Mouse (Mus musculus): ENCODE results near the gene Ldhb. TPM values are rescaled to one million over a fixed set of nuclear protein-coding genes. Genes with fewer than 3 reads are reported as not detected.

The Ldhb gene
- total and polyA plus RNA-seq, 3 experiments = 2,197 to 3,232 (median 2,754) TPM

- H3K27ac ChIP-seq = no peak overlapping the region
- WGBS = 76% methylated on average over 2 of the region's 2 CpGs
- no peaks in the 10 kb centered on the region for H3K27me3 ChIP-seq (ENCODE audit: control insufficient read depth, insufficient read depth, low read length)
- intact Hi-C loops (cut with DNase I) = no loop called here
- H3K36me3 ChIP-seq (ENCODE audit: control insufficient read depth, insufficient read depth, low read length) = no peaks in the 10 kb centered on the region
- no peaks in the 10 kb centered on the region for H3K4me1 ChIP-seq (ENCODE audit: control insufficient read depth, insufficient read depth, low read length)
- H3K79me2 ChIP-seq (replicated peaks; ENCODE audit: control insufficient read depth, insufficient read depth, low read length) = no peaks in the 10 kb centered on the region
- no peak overlapping the region for H3K4me3 ChIP-seq
- DNase-seq = no peak
- H3K9ac ChIP-seq (ENCODE audit: low read depth, low read length) = no peak overlapping the region
- TF ChIP-seq POLR2A (IDR thresholded peaks at IDR 0.05; ENCODE audit: insufficient read depth, low read depth, low read length) (no peak), EP300 (IDR thresholded peaks at IDR 0.05; ENCODE audit: insufficient read depth, low read depth, low read length) (no peak)
Measured at GRCm38 (mm10) chr6:142453311-142453710, 54.4 kb downstream of the Ldhb start.

- TF ChIP-seq CTCF (IDR thresholded peaks at IDR 0.05) (no peak), EP300 (IDR thresholded peaks at IDR 0.05; ENCODE audit: insufficient read depth, low read depth, low read length) (no peak), POLR2A (IDR thresholded peaks at IDR 0.05; ENCODE audit: insufficient read depth, low read depth, low read length) (no peak)
- 35% methylated on average over 12 of the region's 12 CpGs for WGBS
- no peak for DNase-seq
Measured at GRCm38 (mm10) chr6:142451381-142451780, 56.4 kb downstream of the Ldhb start.

More at GRCm38 (mm10) chr6:142451381-142451780, 56.4 kb downstream of the Ldhb start:
- no peak overlapping the region for H3K4me3 ChIP-seq
- intact Hi-C loops (cut with DNase I) = no loop called here
- no peaks in the 10 kb centered on the region for H3K79me2 ChIP-seq (replicated peaks; ENCODE audit: control insufficient read depth, insufficient read depth, low read length)
- H3K4me1 ChIP-seq (ENCODE audit: control insufficient read depth, insufficient read depth, low read length) = no peaks in the 10 kb centered on the region
- H3K36me3 ChIP-seq (ENCODE audit: control insufficient read depth, insufficient read depth, low read length) = no peaks in the 10 kb centered on the region
- H3K27me3 ChIP-seq (ENCODE audit: control insufficient read depth, insufficient read depth, low read length) = no peaks in the 10 kb centered on the region
- no peak overlapping the region for H3K9ac ChIP-seq (ENCODE audit: low read depth, low read length)
- no peak overlapping the region for H3K27ac ChIP-seq

Other genes with a start within 250 kb of the Ldhb start
- not detected for gene Iapp, start 209.5 kb downstream of the Ldhb start, total RNA-seq (2021)
- not detected in 2 replicates for gene Iapp, start 209.5 kb downstream of the Ldhb start, polyA plus RNA-seq (2012; rRNA removed)
- gene Slco1a5, start 185.0 kb downstream of the Ldhb start, total RNA-seq (2021) = not detected
- gene Slco1a5, start 185.0 kb downstream of the Ldhb start, polyA plus RNA-seq (2012; rRNA removed) = 0.06 TPM in 1 of 2 replicates, not detected in the other
- 1 to 10 TPM; 9.4 to 9.6 TPM for gene Pyroxd1, start 162.3 kb downstream of the Ldhb start, total RNA-seq (2021)
- gene Pyroxd1, start 162.3 kb downstream of the Ldhb start, polyA plus RNA-seq (2012; rRNA removed) = 3.3 and 5.5 TPM in 2 replicates
- 1 to 10 TPM; 6.9 to 8.4 TPM for gene Recql, start 120.9 kb downstream of the Ldhb start, total RNA-seq (2021)
- gene Recql, start 120.9 kb downstream of the Ldhb start, polyA plus RNA-seq (2012; rRNA removed) = 2.3 and 5.4 TPM in 2 replicates
- 10 to 100 TPM; 15.6 to 21.4 TPM for gene Golt1b, start 120.7 kb downstream of the Ldhb start, total RNA-seq (2021)
- 7.0 and 13.6 TPM in 2 replicates for gene Golt1b, start 120.7 kb downstream of the Ldhb start, polyA plus RNA-seq (2012; rRNA removed)
- not detected for gene Spx, start 94.5 kb downstream of the Ldhb start, total RNA-seq (2021)
- 0.18 and 0.25 TPM in 2 replicates for gene Spx, start 94.5 kb downstream of the Ldhb start, polyA plus RNA-seq (2012; rRNA removed)
- under 1 TPM; 0.09 to 0.39 TPM for gene Gys2, start 34.8 kb downstream of the Ldhb start, total RNA-seq (2021)
- 0.50 and 1.0 TPM in 2 replicates for gene Gys2, start 34.8 kb downstream of the Ldhb start, polyA plus RNA-seq (2012; rRNA removed)
- gene Kcnj8, start 63.7 kb upstream of the Ldhb start, total RNA-seq (2021) = 10 to 100 TPM; 21.5 to 23.6 TPM
- gene Kcnj8, start 63.7 kb upstream of the Ldhb start, polyA plus RNA-seq (2012; rRNA removed) = 32.4 and 46.9 TPM in 2 replicates
- gene Abcc9, start 194.4 kb upstream of the Ldhb start, total RNA-seq (2021) = 100 to 1,000 TPM; 227 to 235 TPM
- 57.8 and 100 TPM in 2 replicates for gene Abcc9, start 194.4 kb upstream of the Ldhb start, polyA plus RNA-seq (2012; rRNA removed)
- gene Cmas, start 248.7 kb upstream of the Ldhb start, total RNA-seq (2021) = 10 to 100 TPM; 35.0 to 35.9 TPM
- gene Cmas, start 248.7 kb upstream of the Ldhb start, polyA plus RNA-seq (2012; rRNA removed) = 11.7 and 18.5 TPM in 2 replicates

All from heart, adult 2 months (tissue).